Mouse (Mus musculus) heart, embryonic 12.5 days (tissue): ENCODE data around the gene Tmem91. TPM values are rescaled to one million over a fixed set of nuclear protein-coding genes. Genes with fewer than 3 reads are reported as not detected.

ENCODE experiments used
- ATAC-seq: fragments of 200-750 bp; cut with Nextera tagmentation; 2 replicates; pipeline ENCODE4 v1.8.0; 2017; ENCODE audit warnings: moderate TSS enrichment, moderate library complexity; ENCODE audit not compliant: insufficient number of reproducible peaks, low FRiP score
- H3K27ac ChIP-seq: fragments of 300-500 bp; sonication (generic); 2 replicates; pipeline ENCODE4 v1.5.1; 2016; ENCODE audit warnings: mild to moderate bottlenecking, moderate library complexity; ENCODE audit not compliant: poor library complexity, severe bottlenecking
- H3K27me3 ChIP-seq: fragments of 300-500 bp; sonication (generic); replicated peaks from 2 replicates; pipeline ENCODE4 v1.6.1; 2016; ENCODE audit warnings: mild to moderate bottlenecking, moderate library complexity
- H3K36me3 ChIP-seq: fragments of 300-500 bp; sonication (generic); 2 replicates; pipeline ENCODE4 v1.6.1; 2016; ENCODE audit warnings: mild to moderate bottlenecking, moderate library complexity
- H3K4me1 ChIP-seq: fragments of 300-500 bp; sonication (generic); replicated peaks from 2 replicates; pipeline ENCODE4 v1.6.1; 2016; ENCODE audit warnings: mild to moderate bottlenecking
- H3K4me2 ChIP-seq: fragments of 300-500 bp; sonication (generic); 2 replicates; pipeline ENCODE4 v1.6.1; 2016; ENCODE audit warnings: mild to moderate bottlenecking, moderate library complexity
- H3K4me3 ChIP-seq: fragments of 300-500 bp; sonication (generic); 2 replicates; pipeline ENCODE4 v1.5.1; 2016; ENCODE audit warnings: mild to moderate bottlenecking
- H3K9ac ChIP-seq: fragments of 300-500 bp; sonication (generic); 2 replicates; pipeline ENCODE4 v1.6.1; 2016; ENCODE audit warnings: mild to moderate bottlenecking, moderate library complexity
- H3K9me3 ChIP-seq: fragments of 300-500 bp; sonication (generic); replicated peaks from 2 replicates; pipeline ENCODE4 v1.6.1; 2016; ENCODE audit warnings: mild to moderate bottlenecking, moderate library complexity
- WGBS: fragments of 180-500 bp; shearing (Covaris S2); methylation state at CpG from one replicate; pipeline ENCODE4 v1.1.7; 2016; 5-methylcytosine and 5-hydroxymethylcytosine counted together
- polyA plus RNA-seq: library from polyadenylated mRNA; unstranded; fragments of >200 nt; fragmentation: Nextera tagmentation; extraction: Ambion mirVana; gene quantifications from 2 replicates; pipeline ENCODE4 v1.2.1, GENCODE M21; 2016

Gene Tmem91
- polyA plus RNA-seq, 1 experiment from 2014 or later, result 0.86 TPM

DNA sequence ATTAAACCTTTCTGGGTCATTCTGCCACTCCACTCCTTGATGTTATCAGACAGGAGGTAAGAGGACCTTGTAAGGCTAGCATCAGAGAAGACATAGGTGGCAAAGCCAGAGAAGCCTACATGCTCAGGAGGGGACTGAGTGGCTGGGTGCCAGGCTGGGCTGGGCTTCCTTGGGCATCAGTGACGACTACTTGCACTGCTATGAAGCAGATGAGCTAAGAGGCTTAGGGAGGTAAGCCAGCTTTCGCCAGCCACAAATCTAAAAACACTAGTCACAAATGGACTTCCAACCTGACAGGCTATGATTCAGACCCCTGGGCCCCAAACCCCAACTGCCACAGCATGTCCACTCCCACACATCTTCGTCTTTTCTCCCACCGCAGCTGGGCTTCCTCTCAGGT lies 30.3 kb downstream of the Tmem91 start:
- H3K4me3 ChIP-seq, result no peak overlapping the region
- no peak for ATAC-seq
- 0 out of 2 replicates have a peak, but pooled peaks cover 6% of the 10 kb centered on the region for H3K4me1 ChIP-seq
- no peak overlapping the region for H3K4me2 ChIP-seq
- no peak overlapping the region for H3K9ac ChIP-seq
- H3K36me3 ChIP-seq, result peaks cover 7% of the 10 kb centered on the region
- H3K27ac ChIP-seq, result no peak overlapping the region
- no peaks in the 10 kb centered on the region for H3K9me3 ChIP-seq
- H3K27me3 ChIP-seq, result no peaks in the 10 kb centered on the region
- 75% methylated on average over 4 of the region's 4 CpGs for WGBS

GRCm38 (mm10) chr7:25644136-25644535 lies 30.8 kb downstream of the Tmem91 start:
- H3K9me3 ChIP-seq, result no peaks in the 10 kb centered on the region
- H3K4me2 ChIP-seq, result no peak overlapping the region
- no peak overlapping the region for H3K9ac ChIP-seq
- WGBS, result 65% methylated on average over 10 of the region's 10 CpGs
- no peak for ATAC-seq
- H3K36me3 ChIP-seq, result peaks cover 7% of the 10 kb centered on the region
- no peak overlapping the region for H3K4me3 ChIP-seq
- H3K4me1 ChIP-seq, result peaks cover 8% of the 10 kb centered on the region
- H3K27me3 ChIP-seq, result no peaks in the 10 kb centered on the region
- H3K27ac ChIP-seq, result no peak overlapping the region

GRCm38 (mm10) chr7:25639754-25640153 lies 35.2 kb downstream of the Tmem91 start:
- peaks cover 24% of the 10 kb centered on the region for H3K4me1 ChIP-seq
- WGBS, result 94% methylated on average over 4 of the region's 4 CpGs
- H3K9me3 ChIP-seq, result no peaks in the 10 kb centered on the region
- H3K4me3 ChIP-seq, result no peak overlapping the region
- H3K27ac ChIP-seq, result no peak overlapping the region
- H3K36me3 ChIP-seq, result peaks cover 16% of the 10 kb centered on the region
- no peaks in the 10 kb centered on the region for H3K27me3 ChIP-seq
- H3K4me2 ChIP-seq, result no peak overlapping the region
- H3K9ac ChIP-seq, result no peak overlapping the region
- no peak for ATAC-seq

- Histone ChIP-seq H3K4me1 (peaks cover 18% of the 10 kb centered on the region), H3K9me3 (no peaks in the 10 kb centered on the region), H3K27me3 (no peaks in the 10 kb centered on the region), H3K4me2 (no peak overlapping the region), H3K27ac (no peak overlapping the region), H3K36me3 (peaks cover 26% of the 10 kb centered on the region), H3K4me3 (no peak overlapping the region), H3K9ac (no peak overlapping the region)
- ATAC-seq, result no peak
- 82% methylated on average over 5 of the region's 5 CpGs for WGBS
These were observed 37.9 kb downstream of the Tmem91 start for GRCm38 (mm10) chr7:25637099-25637498.

DNA sequence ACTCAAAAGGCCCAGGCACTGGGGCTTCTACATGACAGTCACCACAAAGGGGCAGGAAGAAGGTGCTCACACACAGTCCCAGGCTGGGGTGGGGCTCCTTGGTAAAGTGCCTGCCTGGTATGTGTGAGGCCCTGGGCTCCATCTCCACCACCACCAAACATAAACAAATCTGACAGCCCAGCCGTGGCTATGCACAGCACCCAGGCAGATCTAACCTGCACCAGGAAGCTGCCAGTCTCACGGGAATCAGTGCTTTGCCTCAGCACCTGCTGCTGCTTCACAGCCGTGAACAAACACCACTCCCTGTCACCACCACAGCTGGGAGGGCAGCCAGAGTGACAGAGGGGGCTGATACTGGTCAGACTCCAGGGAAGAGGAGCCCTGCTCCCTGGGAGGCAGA lies 38.6 kb downstream of the Tmem91 start:
- no peaks in the 10 kb centered on the region for H3K27me3 ChIP-seq
- H3K4me3 ChIP-seq, result no peak overlapping the region
- no peak for ATAC-seq
- peaks cover 30% of the 10 kb centered on the region for H3K36me3 ChIP-seq
- H3K27ac ChIP-seq, result no peak overlapping the region
- H3K9ac ChIP-seq, result no peak overlapping the region
- 29% methylated on average over 3 of the region's 3 CpGs for WGBS
- no peak overlapping the region for H3K4me2 ChIP-seq
- H3K9me3 ChIP-seq, result no peaks in the 10 kb centered on the region
- peaks cover 18% of the 10 kb centered on the region for H3K4me1 ChIP-seq

DNA sequence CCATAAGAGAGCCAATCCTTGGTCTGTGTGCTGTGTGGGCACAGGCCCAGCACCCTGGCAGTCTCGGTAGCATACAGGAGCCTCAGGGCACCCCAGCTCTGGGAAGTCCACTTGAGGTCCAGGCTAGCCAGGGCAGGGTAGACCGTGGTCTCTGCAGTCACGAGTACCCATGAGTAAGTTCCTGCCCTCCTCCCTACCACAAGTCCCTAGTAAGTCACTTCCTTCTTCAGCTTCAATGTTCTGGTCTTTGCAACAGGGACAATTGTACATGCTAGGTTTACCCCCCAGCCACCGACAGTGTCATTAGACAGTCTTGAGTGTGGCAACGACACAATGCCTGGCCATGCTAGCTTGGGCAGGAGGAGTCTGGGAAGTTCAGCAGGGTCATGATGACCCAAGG lies 42.3 kb downstream of the Tmem91 start:
- no peak overlapping the region for H3K4me2 ChIP-seq
- peaks cover 44% of the 10 kb centered on the region for H3K36me3 ChIP-seq
- ATAC-seq, result no peak
- H3K9ac ChIP-seq, result no peak overlapping the region
- H3K4me3 ChIP-seq, result no peak overlapping the region
- 85% methylated on average over 5 of the region's 5 CpGs for WGBS
- no peaks in the 10 kb centered on the region for H3K27me3 ChIP-seq
- peaks cover 23% of the 10 kb centered on the region for H3K4me1 ChIP-seq
- H3K27ac ChIP-seq, result no peak overlapping the region
- no peaks in the 10 kb centered on the region for H3K9me3 ChIP-seq

DNA sequence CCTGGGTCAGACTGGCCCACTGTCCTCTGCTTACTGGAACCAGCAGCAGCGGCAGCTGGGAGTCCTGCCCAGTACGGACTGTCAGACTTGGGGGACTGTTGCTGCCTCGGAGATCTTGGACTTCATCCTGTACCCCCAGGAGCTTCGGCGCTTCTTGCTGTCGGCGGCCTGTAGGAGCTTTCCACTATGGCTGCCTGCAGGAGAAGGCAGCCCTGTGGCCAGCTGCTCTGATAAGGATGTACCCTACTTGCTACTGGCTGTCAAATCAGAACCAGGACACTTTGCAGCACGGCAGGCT lies 46.7 kb downstream of the Tmem91 start:
- ATAC-seq, result no peak
- H3K4me2 ChIP-seq, result peak overlapping the region; percentile 84
- H3K4me3 ChIP-seq, result peak overlapping the region; percentile 47
- H3K9ac ChIP-seq, result peak overlapping the region; percentile 68
- 33% methylated on average over 8 of the region's 8 CpGs for WGBS
- no peak overlapping the region for H3K27ac ChIP-seq
- no peaks in the 10 kb centered on the region for H3K9me3 ChIP-seq
- peaks cover 63% of the 10 kb centered on the region for H3K36me3 ChIP-seq
- H3K4me1 ChIP-seq, result peaks cover 50% of the 10 kb centered on the region
- no peaks in the 10 kb centered on the region for H3K27me3 ChIP-seq

- Histone ChIP-seq H3K36me3 (peaks cover 64% of the 10 kb centered on the region), H3K4me3 (peak overlapping the region; percentile 47), H3K9me3 (no peaks in the 10 kb centered on the region), H3K4me1 (peaks cover 50% of the 10 kb centered on the region), H3K9ac (peak overlapping the region; percentile 68), H3K4me2 (peak overlapping the region; percentile 84), H3K27ac (peak overlapping the region; percentile 80), H3K27me3 (no peaks in the 10 kb centered on the region)
- 12% methylated on average over 38 of the region's 38 CpGs for WGBS
- peak; percentile 67 for ATAC-seq
These were observed 47.3 kb downstream of the Tmem91 start for GRCm38 (mm10) chr7:25627431-25628322.

DNA sequence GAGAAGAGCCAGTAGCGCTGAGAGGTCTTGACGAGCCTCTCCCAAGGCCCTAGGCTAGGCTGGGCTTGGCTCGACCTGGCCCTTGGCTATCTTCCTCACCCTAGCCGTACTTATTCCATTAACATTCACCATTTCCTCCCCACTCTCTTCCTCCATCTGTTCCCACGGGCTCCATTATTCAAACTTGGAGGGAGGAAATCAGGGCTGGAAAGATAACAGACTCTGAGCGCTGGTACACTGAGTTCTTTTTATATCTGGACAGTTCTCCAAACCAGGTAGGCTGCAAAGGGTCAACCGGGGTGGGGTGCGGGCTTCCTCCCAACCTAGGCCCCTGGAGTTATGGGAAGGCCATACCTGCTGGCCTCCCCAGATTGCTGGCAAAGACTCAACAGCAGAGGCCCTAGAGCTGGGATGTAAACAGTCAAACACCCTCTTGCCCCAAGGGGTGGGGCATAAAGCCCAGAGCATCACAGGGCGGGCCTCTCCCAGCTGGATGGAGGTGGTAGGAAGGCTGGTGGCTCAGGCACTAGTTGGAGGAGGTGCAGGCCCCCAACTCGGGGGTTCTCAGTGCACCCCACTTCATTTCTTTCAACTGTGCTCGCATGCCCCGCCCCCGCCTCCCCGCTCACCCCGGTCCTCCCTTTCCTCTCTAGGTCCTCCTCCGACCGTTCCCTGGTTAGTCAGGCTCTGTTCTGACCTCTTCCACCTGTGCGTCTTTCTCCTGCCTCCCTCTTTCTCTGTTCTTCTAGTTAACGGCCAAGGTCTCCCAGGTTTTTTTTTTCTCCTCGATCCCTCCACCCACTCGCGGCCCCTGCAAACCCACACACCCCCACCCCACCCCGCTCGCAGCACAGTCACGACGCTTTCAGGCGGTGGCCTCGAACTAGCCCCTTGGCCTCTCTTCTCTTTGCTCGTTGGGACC lies 48.2 kb downstream of the Tmem91 start, which contains the start of gene B3gnt8:
Gene B3gnt8 (plus strand): TSS at position 146 of the 922 bp plus-strand sequence.
- Histone ChIP-seq H3K9me3 (no peaks in the 10 kb centered on the region), H3K4me1 (peaks cover 50% of the 10 kb centered on the region), H3K9ac (peak within 1 kb of the TSS; percentile 68), H3K4me3 (peak within 1 kb of the TSS; percentile 47), H3K4me2 (peak within 1 kb of the TSS; percentile 84), H3K27me3 (no peaks in the 10 kb centered on the region), H3K27ac (peak within 1 kb of the TSS; percentile 80), H3K36me3 (peaks cover 67% of the 10 kb centered on the region)
- 6% methylated on average over 29 of the region's 29 CpGs for whole genome bisulfite sequencing
- ATAC-seq, result peak; percentile 49

DNA sequence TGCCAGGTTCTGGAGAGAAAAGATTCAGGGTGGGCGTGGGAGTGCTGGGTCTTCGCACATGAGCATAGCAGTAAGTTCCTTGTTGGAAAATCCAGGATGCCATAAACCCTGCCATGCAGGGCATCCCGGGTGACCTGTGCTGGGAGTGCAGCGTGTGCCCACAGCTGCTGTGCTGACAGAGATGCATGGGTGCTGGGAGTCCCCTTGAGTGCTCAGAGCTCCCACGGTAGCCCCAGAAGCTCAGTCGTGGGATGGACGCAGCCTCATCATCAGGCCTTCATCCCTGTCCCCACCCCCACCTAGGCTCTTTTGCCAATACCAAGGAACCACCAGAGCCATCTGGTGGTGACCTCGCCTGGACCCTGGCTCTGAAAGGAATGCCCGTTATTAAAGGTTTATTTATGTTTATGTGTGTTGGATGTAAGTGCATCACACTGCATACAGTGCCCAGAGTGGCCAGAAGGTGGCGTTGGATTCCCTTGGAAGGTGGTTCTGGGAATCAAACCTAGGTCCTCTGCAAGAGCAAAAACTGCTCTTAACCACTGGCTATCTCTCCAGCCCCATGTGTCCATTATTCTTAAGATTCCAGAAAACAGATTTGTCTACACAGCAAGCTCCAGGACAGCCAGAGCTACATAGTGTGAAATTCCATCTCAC lies 49.2 kb downstream of the Tmem91 start:
- Histone ChIP-seq H3K9me3 (no peaks in the 10 kb centered on the region), H3K27me3 (no peaks in the 10 kb centered on the region), H3K4me1 (peaks cover 50% of the 10 kb centered on the region), H3K9ac (no peak overlapping the region), H3K36me3 (peaks cover 66% of the 10 kb centered on the region), H3K4me3 (no peak overlapping the region), H3K4me2 (no peak overlapping the region), H3K27ac (peak overlapping the region; percentile 80)
- 75% methylated on average over 10 of the region's 10 CpGs for WGBS
- ATAC-seq, result no peak

GRCm38 (mm10) chr7:25624851-25625250 lies 50.1 kb downstream of the Tmem91 start:
- WGBS, result 36% methylated on average over 5 of the region's 5 CpGs
- Histone ChIP-seq H3K27ac (peak overlapping the region; percentile 62), H3K4me2 (no peak overlapping the region), H3K9me3 (no peaks in the 10 kb centered on the region), H3K36me3 (peaks cover 58% of the 10 kb centered on the region), H3K4me3 (no peak overlapping the region), H3K27me3 (no peaks in the 10 kb centered on the region), H3K4me1 (peaks cover 52% of the 10 kb centered on the region), H3K9ac (no peak overlapping the region)
- no peak for ATAC-seq
